Mouse (Mus musculus) lung, postnatal 36 days (tissue): ENCODE measurements around the gene Nop14.
"Not testable (repeated sequence)": the region's sequence is repeated elsewhere in the genome, so short reads cannot be mapped to it uniquely, and the experiment has no call there.

Experiments used
- DNase-seq: peaks from one replicate; pipeline ENCODE4 v3.0.0; 2022; ENCODE audit warnings: mixed read lengths

The Nop14 gene

DNA sequence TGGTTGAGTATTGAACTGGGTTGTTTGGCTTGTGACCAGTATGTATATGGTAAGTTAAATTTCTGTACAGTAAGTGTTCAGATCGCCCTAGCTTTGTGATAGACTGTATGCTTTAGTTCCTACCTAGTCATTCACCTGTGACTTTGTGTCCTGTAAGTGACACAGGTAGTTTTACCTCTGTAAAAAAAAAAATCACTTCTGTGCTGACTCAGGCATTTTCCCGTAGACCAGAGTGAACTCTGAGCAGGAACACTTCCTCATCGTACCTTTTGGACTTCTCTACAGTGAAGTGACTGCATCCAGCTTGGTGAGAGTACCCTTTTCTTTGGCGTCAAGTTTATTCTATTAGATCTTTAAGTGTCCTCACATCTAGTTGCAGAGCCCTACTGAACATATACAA is 50.0 kb downstream of the Nop14 start:
- DNase-seq: no peak

DNA sequence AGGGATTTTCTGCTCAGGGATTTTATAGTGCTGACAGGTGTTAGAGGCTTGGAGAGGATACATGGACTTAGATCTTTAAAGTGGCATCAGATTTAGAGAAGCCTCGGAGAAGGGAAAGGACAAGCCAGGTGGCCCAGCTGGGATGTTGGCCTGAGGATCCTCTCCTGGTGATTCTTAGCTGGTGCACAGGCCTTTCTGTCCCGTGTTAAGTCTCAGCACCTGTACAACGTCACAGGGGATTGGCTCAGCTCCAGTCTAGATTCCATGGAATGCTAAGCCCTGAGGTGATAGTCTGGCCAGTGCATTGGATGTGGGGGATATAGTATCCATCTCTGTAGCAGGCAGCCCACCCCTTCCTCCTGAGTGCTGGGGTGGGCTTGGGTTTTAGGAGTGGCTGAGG is 51.7 kb downstream of the Nop14 start:
- DNase-seq: no peak

DNA sequence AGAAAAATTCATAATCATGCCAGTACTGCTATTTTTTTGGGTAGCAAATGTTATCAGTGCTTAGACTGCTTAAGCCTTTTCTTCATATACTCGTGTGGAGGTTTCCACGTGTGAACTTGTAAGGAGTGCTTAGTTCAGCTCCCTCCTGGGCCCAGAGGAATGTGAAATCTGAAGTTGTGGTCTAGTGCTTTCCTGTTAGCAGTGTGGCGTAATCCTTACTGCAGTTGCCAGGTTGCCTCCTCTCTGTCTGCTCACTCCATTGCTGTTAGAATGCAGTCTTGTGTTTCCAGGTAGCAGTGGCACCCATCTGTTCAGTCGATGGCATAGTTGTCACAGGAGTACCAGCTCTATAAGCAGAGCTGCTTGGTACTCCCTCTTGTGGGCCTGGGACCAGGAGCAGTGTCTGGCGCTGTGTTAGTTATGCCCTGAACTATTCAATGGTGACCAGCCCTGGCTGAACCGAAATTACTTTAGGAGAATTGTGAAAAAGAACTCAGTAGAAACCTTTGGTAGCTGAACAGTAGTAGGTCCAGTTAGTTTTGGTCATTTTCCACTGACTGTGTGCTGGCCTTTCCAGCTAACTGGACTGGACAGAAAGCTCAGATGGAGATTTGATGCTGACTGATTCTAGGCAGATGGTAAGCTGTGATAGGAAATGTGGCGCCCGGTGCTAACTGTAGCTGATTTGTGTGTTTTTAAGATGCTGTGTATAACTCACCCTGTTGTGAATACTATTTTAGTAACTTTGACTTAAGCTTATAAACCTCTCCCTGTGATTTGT is 52.7 kb downstream of the Nop14 start:
- DNase-seq: peak; percentile 52

DNA sequence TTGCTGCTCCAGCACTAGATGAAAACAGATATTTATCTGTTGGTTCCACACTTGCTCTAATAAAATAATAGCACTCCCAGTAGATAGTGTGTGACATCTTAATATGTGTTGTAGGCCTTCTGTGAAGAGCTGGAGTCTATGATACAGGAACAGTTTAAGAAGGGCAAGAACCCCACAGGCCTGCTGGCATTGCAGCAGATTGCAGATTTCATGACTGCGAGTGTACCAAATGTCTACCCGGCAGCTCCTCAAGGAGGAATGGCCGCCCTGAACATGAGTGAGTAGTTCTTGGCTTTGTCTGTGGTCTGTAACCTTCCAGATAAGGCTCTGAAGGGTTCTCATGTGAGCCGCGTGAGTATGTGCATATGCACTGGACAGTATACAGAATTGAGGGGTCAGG is 55.4 kb downstream of the Nop14 start:
- no peak for DNase-seq

DNA sequence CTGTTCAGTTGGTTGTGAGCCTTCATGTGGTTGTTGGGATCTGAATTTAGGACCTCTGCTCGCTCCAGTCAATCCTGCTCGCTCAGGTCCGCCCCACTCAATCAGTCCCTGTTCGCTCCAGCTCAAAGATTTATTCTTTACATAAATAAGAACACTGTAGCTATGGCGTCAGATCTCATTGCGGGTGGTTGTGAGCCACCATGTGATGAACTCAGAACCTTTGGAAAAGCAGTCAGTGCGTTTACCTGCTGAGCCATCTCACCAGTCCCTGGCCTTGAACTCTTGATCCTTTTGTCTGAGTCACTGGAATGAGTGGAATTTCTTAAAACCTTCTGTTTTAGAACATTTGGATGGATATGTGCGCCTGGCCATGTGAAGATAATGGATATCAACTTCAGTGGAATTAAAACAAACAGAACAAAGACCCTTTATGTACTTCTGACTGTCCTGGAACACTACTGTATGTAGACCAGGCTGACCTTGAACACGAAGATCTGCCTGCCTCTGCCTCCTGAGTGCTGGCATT is 66.7 kb downstream of the Nop14 start:
- no peak for DNase-seq

DNA sequence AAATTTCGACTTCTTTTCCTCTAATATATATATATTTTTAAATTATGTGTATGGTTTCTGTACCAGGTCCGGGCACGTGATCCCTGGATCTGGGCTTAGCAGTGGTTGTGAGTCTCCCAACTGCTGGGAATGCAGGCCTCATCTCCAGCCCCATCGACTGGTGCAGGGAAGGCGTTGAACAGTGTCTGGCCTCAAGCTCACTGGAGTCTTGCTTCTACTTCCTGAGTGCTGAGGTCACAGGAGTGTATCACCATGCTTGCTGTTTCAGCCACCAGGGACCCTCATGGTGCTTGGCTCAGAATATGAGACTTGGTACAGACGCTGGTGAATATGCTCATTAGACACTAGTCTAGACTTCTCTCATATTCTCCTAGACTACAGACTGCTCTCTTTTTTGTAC is 67.3 kb downstream of the Nop14 start:
- no peak for DNase-seq

DNA sequence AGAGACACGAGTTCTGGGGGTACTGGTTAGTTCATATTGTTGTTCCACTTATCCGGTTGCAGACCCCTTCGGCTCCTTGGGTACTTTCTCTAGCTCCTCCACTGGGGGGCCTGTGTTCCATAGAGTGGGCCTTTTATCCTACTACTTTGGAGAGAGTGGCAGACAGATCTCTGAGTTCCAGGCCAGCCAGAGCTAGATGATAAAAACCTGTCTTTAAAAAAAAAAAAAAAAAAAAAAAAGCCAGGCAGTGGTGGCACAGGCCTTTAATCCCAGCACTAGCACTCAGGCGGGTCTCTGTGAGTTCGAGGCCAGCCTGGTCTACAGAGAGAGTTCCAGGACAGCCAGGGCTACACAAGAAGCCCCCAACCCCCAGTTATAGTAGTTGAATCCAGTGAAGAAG is 67.7 kb downstream of the Nop14 start:
- DNase-seq: not testable (repeated sequence)

DNA sequence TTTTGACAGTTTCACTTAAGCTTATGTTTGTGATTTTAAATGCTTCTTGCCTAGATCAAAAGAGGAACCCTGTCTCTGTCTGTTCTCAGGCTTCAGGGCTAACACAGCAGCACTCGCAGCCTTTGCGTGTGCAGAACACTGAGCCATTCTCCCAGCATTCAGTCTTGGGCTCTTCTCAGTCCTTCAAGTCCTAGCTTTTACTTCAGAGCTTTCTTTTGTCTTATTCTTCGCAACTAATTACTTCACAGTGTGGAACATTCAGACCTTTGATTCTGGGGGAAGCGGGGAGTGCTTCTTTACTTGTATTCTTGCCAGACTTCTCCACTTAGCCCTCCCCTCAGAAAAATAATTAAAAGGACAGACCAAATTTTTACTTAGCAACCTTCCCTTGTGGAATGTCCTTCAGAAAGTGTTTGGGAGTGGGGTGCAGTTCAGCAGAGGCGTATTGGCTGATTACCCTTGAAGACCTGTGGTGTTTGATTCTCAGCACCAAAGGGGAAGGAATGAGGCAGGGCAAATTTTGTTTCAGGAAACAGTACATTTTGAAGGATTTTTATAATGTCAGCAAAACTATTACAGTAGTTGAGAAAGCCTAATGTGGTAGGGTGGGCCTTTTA is 68.5 kb downstream of the Nop14 start:
- no peak for DNase-seq

DNA sequence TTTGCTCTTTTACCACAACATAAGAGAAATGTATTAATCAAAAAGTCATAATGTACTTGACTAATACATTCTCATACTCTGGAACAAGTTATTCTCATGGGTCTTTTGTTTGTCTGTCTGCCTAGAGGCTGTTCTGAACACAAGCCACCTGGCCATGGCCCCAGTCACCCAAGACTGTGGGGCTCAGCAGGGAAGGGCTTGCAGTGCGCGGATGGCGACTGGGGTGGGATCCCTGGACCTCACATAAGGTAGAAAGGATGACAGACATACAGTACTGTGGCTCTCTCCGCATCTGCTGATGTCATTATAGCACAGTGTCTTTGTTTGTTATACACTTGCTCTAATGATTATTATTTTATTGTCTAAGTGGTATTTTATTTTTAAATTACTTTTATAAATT is 69.2 kb downstream of the Nop14 start:
- DNase-seq: no peak

DNA sequence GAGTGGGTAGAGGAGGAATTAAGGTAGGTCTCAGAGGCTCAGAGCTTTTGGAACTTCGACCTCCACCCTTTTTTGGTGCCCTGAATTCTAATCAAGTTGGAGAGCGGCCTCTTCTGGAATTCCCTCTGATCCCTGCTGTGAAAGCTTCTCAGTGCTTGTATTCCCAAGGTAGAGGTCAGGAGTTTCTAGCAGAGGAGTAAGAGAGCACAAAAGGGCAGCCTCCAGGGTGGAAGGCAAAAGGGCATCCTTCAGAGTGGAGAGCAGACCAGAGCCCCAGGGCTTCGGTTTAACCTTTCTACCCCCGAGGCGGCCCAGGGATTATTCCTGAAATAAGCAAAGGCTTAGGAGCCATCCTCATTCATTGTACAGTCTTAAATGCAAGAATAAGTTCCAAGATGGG is 69.9 kb downstream of the Nop14 start:
- no peak for DNase-seq
